Mouse (Mus musculus) heart, adult 9 months (tissue): ENCODE measurements around the gene Pofut1.

Experiments
- DNase-seq, 2 experiments: peaks; one replicate each; pipeline ENCODE4 v3.0.0; 2022; ENCODE audit warnings: low spot score in 2 of 2

The Pofut1 gene

DNA sequence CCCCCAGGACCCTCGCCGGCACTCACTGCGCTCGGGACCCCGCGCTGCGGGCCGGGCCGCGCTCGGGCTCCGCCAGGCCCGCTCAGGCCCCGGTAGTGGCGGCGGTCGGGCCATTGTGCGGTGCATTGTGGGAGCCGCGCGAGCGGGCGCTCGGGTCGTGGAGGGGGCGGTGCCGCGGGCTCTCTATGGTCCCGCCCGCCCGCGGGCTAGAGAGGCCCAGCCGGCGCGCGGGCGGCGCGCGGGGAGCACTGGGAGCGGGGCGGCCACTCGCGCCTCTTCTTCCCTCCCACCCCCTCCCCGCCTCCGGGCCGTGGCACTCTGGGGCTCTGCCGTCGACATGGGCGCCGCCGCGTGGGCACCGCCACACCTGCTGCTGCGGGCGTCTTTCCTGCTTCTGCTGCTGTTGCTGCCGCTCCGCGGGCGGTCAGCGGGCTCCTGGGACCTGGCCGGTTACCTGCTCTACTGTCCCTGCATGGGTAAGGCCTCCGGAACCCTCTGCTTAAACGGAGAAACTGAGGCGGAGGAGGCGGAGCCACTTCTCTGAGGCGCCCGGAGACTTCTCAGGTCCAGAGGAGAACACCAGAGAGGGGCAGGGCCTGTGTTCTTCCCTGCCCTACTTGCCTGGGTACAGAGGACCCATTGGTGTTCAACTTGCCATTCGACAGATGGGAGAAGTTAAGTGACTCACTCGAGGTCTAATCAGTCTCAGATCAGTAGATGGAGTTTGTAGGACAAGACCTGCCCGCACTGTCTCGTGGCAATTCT, at the start of gene Pofut1, which contains the start of gene Plagl2:
Pofut1 (plus strand) TSS at position 284 of the 765 bp plus-strand sequence.
Plagl2 (minus strand) TSS at position 177 of the 765 bp plus-strand sequence.
- DNase-seq = peak; percentile 88 to 89

DNA sequence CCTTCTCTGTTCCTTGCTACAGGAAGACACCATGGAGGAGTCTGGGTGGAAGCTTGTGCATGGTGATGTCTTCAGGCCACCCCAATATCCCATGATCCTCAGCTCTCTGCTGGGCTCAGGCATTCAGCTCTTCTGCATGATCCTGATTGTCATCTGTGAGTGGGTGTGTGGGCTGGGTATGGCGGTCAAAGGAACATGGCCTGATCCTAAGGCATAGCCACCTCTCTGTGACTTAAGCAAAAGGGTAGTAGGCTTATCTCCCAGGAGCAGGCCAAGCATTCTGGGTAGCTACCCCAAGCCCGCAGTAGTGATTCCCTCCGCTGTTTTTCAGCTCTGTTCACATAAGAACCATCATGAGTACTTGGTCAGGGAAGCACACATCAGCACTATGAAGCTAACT, 47.1 kb upstream of the Pofut1 start:
- DNase-seq = no peak

DNA sequence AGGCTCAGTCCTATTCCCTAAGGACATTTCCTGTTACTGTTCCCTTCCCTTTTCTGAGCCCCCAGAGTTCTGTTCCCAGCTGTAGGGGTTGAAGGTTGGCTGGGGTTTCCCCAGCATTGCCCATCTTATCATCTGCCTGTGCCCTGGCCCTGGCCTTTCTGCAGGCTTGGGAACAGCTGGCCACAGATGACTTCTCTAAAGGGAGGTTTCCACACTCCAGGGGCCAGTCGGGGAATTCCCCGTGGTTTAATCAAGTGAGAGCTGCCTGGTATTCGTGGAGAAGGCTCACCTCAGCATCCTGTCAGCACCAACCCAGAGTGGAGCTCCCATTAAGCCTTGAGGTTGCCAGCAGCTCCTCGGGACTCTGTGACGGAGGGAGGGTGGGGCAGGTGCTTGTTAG, 42.8 kb upstream of the Pofut1 start:
- DNase-seq = peak in 1 of 2 experiments; percentile 26

DNA sequence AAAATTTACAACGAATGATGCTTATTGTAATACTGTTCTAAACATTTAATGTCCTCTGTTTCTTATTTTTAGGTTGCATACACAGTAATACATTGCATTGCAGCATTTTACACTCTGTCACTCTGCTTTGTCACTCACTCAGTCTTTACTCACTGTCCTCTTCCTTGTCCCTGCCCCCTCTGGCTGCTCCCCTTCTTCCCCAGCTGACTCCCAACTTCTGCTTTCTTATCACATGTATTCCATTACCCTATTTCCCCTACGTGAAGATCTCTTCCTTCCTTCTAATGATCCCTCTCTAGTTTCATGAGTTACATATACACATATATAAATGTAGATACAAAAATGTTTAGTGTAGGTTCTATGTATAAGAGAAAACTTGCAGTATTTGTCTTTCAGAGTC, 42.2 kb upstream of the Pofut1 start:
- peak in 1 of 2 experiments; percentile 26 for DNase-seq

DNA sequence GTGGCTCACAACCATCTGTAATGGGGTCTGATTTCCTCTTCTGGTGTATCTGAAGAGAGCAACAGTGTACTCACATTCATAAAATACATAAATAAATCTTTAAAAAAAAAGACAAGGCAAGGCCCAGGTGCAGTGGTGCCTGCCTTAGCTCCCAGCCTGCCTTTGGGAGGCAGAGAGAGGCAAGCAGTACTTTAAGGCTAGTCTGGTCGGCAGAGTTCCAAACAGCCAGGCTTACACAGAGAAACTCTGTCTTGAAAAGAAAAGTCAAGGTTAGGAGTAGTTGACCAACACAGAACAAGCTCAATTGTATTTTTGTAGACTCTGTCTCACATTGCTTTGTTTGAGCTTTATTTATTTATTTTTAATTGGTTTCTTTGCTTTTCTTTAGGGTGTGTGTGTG, 38.6 kb upstream of the Pofut1 start:
- no peak for DNase-seq

DNA sequence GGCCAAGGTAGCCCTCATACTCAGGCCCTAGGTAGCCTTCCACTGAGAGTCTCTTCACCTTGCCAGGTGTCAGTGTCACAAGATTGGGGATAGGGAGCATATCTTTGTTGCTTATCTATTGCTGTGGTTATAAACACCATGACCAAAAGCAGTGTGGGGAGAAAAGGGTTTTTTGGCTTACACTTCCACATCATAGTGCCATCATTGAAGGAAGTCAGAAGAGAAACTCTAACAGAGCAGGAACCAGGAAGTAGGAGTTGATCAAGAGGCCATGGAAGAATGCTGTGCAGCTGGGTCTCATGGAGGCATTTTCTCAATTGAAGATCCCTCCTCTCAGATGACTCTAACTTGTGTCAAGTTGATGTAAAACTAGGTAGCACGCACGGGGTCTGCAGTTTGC, 33.2 kb upstream of the Pofut1 start:
- DNase-seq = no peak

DNA sequence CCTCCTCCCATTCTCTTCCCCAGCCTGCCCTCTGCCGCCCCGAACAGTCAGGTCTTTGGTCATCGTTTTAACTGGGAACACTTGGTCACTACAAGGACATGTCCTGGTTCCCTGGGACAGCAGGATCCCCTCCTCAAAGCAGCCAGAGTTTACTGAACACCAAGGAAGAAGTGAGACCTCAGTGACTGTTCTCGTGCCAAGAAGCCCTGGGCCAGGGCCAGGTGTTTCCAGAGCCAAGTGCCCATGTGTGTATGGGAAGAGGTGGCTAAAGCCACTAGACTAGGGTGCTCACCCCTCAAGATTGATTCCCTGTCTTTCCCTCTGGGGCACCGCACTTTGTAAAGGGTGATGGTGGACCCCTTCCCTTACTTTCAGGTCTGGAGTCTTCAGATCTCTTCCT, 32.0 kb upstream of the Pofut1 start:
- DNase-seq = no peak

DNA sequence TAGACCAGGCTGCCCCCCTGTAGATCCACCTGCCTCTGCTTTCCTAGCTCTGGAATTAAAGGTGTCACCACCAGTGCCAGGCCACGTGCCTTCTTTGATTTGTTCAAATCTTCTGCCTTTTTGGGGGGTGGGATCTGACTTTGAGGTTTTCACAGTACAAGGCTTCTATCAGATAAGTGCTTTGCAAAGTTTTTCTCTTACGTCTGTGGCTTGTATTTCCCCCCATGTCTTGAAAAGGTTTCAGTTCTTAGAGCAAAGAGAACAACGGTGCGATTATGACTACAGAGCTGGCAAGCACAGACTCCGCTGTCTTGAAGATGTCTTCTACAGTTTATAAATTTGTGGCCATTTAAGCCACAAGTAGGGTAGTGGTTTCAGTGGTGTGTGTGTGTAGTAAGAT, 29.9 kb upstream of the Pofut1 start:
- DNase-seq = no peak

DNA sequence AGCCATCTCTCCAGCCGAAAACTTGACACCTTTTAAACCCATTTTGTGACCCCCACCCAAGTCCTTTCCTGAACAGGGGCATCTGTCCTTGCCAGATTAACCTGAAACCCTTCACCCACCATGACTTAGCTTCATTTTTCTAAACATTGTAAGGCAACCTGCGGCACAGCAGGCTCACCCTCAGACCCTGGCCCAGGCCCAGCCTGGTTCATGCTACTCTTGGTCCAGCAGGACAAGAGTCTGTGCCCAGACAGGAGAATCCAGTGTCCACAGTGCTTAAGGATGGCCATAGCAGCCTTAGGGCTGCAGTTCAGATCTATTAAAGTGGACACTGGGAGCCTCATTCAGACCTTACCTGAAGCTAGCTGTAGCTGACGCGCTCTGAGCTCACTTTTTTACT, 28.0 kb upstream of the Pofut1 start:
- DNase-seq = no peak

DNA sequence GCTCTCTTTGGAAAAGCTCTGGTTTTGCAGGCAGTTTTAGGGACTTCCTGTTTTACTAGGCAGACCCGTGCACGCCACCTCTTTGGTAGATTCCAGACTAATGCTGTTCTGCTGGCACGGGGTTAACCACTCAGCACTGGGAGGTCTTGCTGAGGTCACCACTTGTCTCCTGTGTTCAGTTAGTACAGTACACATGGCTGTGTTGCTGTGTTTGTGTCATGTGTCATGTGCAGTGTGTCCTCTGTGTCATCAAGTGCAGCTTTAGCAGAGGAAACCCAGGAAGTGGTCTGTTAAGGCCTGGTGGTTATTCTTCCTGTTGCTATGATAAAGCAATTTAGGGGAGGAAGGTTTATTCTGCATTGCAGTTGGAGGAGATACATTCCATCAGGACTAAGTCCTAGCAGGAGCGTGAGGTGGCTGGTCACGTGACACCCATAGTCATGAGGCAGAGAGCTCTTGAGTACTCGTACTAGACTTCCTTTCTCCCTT, 26.5 kb upstream of the Pofut1 start:
- peak in 1 of 2 experiments; percentile 21 for DNase-seq

DNA sequence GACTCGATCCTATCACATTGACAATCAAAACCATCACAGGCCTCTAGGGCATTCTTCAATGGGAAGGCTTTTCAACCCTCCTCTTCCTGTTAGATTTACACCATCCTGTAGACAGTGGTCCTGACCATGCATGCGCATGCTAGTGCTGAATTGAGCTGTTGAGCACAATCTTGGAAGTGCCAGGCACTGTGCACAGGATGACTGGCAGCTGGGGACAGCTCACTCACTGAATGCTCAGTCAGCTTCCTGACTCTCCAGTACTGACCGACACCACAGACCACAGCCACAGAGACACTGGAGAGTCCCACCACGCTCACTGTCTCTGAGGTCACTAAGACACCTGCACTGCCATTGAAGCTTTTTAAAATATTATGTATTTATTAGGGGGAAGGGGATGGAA, 25.9 kb upstream of the Pofut1 start:
- DNase-seq = no peak

DNA sequence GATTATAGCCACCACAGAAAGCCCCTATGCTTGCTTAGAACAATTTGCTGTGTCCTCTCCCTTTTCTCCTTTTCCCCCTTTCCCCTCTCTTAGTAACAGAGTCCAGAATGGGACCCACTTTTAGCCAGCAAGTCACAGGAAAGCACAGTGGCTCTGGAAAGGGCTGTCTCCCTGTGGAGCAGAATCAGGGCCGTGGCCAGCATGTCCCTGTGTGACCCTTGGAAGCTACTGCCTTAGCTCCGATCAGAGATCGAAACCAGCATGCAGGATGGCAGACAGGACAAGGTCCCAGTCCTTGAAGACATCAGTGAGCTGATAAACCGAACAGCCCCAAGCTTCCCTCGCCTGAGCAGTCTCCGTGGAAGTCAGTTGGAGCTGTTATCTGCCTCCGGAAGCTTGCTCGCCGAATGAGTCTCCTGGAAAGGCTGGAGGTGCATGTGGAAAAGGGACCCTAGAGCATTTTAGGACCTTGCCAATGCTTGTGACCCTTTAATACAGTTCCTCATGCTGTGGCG, 23.4 kb upstream of the Pofut1 start:
- DNase-seq = no peak

DNA sequence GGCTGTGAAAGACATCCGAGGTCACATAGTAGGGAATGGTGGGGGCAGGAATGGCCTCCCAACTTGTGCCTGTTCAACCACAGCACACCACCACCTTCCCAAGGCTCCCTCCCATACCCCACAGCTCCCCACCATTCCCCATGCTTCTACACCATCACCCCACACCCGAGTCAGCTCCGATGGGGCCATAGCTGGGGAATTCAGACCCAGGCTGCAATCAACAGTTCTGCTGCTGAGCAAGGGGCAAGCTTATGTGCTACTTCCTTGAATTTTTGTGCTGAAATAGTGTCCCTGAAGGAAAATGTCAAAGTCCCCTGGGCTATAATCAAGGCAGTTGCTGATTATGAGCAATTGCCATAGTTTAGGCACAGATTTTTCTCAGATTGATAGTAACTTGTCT, 22.8 kb upstream of the Pofut1 start:
- no peak for DNase-seq

DNA sequence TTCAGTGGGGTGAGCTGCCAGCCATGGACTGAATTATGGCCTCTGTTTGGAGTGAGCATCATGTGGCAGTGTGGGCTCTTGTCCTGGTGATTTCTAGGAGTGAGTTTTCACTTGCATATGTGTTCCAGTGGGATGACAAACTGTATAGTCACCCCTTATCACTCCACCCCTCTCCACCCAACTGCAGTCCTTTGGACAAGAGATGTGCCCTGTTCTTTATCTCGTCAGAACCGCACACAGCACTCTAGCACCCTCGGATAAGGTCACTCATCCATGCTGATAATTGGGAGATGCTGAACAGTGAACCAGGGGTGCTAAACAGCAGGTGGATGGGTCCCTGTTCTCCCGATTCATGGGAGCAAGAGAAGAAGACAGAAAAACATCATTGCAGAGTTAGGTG, 19.7 kb upstream of the Pofut1 start:
- DNase-seq = no peak

DNA sequence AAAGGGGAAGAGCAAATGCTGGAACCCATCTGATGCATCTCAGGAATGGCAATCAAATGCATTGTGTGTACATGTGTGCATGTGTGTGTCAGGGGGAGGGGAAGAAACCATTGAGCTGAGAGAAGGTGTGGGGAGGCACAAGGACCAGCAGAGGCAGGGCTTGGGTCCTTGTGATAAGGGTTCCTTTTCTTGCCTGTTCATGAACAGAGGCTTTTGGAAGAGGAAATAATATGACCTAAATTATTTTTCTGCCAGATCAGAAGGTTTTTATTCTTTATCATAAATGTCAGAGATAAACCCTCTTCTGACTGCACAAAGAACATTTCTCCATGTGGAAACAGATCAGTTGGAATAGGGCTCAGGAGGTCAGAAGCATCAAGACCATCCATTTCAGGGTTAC, 19.2 kb upstream of the Pofut1 start:
- no peak for DNase-seq

DNA sequence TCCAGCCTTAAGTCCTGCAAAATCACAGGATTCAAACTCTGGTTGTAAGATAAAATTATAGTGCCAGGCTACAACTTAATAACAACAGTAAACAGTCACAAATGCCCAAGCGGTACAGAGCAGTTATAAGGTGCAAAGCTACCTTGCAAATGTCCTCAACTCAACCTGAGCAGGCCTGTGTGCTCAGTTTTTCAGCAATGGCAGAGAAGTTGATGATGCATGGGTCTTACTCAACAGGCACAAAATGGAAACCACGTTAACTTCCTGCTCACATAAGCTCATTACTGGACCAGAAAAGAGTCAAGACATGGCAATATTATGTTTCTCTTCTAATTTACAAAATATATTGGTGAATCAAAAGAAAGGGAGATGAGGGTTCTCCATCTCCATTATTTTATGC, 18.8 kb upstream of the Pofut1 start:
- DNase-seq = no peak

DNA sequence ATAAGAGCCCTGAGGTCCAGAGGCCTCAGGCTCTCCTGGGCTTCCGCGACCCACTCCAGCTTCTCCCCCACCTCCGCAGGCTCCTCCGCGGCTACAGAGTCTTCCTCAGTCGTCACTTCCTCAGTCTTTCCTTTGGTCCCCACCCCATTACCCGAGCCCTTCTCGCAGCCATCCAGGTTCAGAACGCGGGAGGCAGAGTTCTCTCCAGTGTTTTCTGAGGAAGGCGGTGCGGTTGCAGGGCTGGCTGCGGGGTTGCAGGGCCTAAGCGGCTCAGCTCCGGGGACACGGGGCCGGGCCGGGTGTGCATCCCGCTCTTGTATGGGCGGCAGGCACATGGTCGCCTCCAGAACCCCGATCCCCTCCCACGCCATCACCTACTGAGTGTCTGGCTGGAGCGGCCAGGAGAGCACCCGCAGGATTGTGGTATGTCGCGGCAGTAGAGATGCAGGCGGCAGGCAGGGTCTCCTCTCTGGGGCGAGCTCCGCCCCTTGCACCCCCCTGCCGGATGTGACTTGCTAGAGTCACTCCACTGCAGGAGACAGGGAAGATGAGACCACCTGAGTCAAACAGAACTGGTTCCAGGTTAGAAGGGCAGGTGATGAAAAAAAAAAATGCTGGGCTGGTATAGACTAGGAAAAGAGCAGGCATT, 16.3 kb upstream of the Pofut1 start, which contains the start of gene Tspyl3:
Tspyl3 (minus strand) TSS at position 496 of the 649 bp plus-strand sequence.
- DNase-seq = peak; percentile 14 to 40

DNA sequence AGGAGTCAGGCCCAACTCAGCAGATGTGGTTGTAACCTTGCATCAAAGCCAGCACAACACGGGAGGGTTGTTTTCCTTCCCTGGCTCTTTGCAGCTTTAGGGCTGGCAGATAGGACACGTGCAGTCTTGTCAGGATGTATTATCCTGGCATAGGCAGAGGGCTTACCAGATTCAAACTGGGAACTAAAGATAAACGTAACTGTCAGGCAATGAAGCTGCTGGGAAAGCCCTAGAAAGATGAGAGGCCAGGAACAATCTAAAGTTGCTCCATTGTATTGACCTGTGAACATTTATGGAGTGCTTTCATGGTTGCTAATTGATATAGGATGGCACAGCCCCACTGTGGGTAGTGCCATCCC, 15.8 kb upstream of the Pofut1 start:
- DNase-seq = no peak

DNA sequence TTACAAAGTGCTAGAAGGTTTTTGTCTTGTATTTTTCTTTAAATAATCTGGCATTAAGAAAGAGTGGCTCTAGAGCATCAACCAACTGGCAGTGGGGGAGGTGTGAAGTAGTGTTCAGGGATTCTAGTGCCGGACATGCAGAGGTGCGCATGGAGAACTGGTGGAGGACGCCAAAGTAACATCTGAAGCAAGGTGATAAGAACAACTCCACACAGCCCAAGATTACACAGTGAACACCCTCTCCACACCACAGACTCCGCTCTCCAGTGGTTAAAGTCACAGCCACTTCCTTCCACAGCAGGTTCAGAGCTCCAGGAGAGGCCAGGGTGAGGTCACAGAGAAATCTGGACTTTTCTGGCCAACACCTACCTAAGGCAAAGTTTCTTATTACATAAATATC, 13.4 kb upstream of the Pofut1 start:
- no peak for DNase-seq

DNA sequence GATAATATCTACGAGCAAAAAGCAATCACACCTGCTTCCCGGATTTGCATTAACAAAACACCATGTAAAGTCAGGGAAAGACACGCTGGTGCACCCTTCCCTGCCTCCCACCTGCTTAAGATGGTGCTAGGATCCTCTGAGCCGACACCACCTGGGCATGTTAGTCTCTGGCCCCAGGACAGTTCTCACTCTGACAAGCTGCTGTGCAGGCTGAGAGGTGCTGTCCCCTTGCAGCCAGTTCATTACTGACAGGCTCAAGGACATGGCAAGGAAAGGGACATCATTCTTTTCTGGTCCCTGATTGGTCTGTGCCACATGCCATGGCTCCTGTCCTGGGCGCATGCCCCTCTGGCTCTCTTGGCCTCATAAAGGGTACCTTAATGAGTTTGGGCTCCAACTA, 12.8 kb upstream of the Pofut1 start:
- DNase-seq = peak in 1 of 2 experiments; percentile 18

DNA sequence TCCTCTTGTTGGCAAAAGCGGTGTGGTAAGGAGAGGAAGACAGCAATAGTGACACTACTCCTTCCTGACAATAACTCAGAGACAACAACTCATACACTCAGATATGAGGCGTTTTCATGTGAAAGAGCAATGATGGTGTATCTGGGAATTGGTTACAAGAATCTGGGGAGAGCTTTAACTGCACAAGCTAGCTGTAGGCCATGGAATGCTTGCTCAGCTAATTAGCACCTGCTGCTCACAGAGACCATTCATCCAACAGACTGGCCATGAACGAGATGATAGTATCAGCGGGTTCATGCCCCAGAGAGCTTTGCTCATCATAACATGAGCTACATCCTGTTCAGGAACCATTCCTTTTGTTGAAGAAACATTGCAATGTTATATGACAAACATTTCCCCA, 4.1 kb upstream of the Pofut1 start:
- no peak for DNase-seq

DNA sequence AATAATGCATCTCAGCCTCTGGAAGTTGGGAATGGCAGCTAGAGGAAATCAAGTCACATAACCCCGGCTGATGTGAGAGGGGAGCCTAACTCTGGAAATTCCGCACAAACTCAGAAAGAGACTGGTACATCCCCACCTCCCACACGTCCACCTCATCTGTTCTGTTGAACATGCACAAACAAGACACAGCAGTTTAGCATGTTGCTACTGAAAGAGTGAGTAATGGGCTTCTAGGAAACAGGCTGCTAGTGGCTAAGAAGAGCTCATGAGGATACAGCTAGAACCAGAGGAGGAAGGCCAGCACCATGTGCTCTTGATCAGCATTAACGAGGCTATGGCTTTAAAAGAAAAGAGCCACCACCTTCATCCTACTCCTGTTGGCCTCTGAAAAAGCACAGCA, 3.4 kb upstream of the Pofut1 start:
- DNase-seq = no peak

DNA sequence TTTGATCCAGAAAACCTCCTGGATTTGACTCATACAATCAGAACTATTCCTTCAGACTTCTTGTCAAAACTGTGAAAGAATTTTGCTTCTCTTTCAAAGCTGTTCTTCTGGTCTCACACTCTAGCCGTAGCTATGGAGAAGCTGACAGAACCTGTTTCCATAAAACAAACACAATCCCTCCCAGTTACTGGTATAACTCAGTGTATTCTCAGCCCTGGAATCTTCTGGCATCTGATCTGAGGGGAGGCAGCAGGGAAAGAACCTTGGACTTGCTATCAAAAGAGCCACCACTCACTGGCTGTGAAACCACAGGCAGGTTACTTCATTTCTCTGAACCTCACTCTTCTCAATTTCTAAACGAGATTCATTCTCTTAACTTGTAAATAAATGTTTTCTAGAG, 2.9 kb upstream of the Pofut1 start:
- DNase-seq = no peak
